Mouse (Mus musculus): ENCODE data around the gene Kif2b. TPM values are rescaled to one million over a fixed set of nuclear protein-coding genes. Genes with fewer than 3 reads are reported as not detected.

The Kif2b gene
- polyA plus RNA-seq (2017; shearing (Covaris generic)): not detected

DNA sequence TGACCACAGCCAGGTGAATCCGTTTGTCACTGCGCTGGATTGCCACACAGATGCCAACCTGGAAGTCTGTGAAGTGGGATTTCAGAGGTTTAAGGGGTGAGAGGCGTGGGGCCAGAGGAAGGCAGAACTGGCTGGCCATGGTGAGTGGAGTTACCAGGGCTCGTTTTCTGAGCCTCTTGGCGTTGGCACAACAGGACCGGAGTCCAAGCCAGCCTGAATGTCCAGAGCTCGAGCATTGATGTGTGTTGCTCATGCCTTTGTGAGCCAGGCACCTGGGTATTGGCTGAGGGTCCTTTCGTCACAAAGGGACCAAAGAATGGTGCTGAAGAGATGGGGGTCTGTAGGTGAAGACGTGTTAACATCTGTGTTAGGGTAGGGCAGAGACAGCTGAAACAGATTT lies at the start of gene Kif2b:
Gene Kif2b, minus strand, starts transcription at position 242 of the 400 bp plus-strand sequence.

Data from inflammation-experienced regulatory T-cells (primary cell).